Mouse (Mus musculus) megakaryocyte, embryonic 14.5 days (primary cell): Measurements from ENCODE around the gene Slc1a2.

Experiments
- FLI1 ChIP-seq: IDR thresholded peaks from 2 replicates; pipeline ENCODE4 v1.6.1; 2012; ENCODE audit warnings: low read length, inconsistent platforms, mixed read lengths
- GATA1 ChIP-seq: IDR thresholded peaks from 3 replicates; pipeline ENCODE4 v1.6.1; 2012; ENCODE audit warnings: mixed read lengths, low read length, inconsistent platforms, borderline replicate concordance

GRCm38 (mm10) chr2:102820790-102821189, 162.3 kb downstream of the Slc1a2 start:
- TF ChIP-seq GATA1 (no peak), FLI1 (no peak)
